Mouse (Mus musculus): Measurements from ENCODE around the gene Hivep3.
A peak's percentile ranks its signal among the peaks of the same experiment; 100 is the strongest.

Hivep3 gene

DNA sequence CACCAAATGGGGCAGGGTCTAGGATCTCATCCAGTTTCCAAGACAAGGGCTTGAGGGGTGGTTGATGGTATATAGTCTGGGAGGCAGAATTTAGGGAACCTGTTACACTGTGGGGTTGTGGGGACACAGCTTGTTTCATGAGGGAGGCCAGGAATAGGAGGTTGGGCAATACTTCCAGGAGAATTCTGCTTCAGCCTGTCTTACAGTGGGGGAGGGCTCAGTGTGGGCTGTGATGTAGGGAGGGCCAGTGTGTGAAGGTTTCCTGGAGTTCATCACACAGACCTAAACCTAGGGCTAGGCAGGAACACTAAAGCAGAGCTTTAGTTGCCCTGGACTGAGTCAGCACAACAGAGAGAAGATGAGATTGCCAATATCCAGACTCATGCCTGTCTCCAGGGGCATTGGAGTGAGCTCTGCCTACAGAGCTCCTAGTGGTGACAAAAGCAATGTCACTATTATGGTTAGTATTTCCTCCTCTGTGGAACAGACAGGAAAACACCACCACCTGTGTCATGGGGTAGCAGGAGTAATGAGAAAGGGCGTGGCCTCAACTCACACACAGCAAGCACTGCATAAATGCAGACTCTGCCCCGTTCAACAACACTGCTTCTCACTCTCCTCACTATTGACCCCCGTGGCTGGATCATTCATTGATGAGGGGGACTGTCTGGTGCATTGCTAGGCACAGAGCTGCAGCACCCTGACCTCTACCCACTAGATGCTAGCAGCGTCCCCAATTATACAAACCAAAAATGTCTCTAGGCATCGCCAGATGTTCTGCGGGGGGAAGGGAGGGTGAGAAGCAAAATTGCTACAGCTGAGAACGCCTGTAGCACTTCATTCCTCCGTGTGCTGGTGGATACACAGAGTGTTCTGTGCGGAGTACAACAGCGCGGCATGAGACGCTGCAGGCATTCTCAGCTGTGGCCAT, 213.9 kb downstream of the Hivep3 start:
- no peak for DNase-seq (ENCODE audit: low read depth, low spot score)

DNA sequence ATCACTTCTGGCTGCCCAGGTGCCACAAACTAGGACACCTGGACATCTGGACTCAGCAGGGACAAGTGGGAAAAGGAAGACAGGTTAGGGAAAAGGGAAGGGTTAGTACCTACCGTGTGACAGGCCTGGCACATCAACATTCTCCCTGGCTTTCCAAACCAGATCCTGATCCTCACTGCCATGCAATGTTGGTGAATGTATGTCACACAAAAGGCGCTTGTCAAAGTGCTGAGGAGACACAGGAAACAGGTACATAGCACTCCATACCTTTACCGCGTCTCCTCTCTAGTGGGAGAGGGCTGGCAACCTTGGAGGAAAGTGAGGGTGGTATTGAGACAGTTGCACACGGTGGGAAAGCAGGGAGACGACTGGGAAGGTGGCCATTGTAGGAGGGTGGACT, 214.8 kb downstream of the Hivep3 start:
- DNase-seq (ENCODE audit: low read depth, low spot score): no peak

DNA sequence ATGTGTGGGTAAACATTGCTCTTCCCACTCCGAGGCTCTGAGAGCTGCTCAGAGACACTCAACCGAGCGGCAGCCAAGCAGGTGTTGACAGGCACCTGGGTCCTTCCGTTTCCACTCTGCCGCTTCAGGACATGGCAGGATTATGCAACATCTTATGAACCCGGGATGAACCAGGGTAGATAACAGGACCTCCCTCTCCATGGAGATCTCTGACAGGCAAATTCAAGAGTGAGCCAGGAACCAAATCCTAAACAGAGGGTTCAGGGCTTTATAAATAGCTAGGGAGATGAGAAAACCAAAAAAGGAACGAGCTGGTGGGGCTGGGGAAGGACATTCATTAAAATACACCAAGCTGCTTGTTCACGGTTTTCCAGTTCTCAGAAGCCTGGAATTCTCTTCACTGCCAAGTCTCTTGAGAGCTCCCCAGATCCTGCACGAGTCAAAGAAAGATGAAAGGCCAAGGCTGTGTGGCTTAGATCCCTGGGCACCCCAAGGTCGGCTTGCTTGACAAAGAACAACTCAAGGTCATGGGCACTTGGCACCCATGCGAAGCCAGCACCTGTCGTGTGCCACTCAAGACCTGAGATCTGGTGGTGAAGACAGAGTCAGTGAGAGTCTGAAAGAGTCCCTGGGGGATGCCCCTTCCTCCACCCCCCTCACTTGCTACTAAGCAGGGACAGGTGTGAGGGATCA, 215.5 kb downstream of the Hivep3 start:
- DNase-seq (ENCODE audit: low read depth, low spot score): no peak

DNA sequence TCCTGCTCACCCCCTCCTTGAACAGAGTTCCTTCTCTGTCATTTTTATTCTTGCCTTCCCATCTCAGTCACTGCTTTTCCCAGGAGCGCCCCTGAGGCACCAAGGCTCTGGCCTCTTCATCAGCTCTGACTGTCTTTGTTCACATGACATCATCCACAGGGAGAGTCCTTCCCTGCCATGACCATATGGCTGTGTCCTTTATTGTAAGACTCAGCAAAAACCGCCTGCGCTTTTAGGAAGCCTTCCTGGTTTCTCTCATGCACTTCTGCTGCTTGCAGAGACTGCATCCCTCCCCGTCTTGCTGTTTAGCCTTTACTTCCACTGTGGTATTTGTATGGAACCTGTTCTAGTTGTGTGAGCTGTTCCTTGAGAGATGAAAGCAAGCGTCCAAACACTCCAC, 216.6 kb downstream of the Hivep3 start:
- no peak for DNase-seq (ENCODE audit: low read depth, low spot score)

DNA sequence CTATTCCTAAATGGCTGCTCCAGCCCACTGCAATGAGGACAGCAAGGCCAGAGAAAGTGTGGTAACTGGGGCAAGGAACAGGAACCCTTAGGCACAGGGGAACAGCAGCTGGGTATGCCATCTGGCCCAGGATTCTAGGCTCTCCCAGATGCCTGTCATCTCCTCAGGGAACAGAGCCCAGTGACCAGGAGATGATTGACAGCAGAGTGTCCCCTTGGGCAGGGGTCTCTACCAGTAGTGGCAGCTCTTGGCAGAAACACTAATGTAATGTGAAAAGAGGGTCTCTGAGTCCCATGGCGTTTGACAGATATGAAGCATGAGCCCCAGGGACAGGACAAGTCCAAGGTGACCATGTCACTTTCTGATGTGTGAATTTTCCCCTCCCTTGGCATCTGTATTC, 217.5 kb downstream of the Hivep3 start:
- no peak for DNase-seq (ENCODE audit: low read depth, low spot score)

DNA sequence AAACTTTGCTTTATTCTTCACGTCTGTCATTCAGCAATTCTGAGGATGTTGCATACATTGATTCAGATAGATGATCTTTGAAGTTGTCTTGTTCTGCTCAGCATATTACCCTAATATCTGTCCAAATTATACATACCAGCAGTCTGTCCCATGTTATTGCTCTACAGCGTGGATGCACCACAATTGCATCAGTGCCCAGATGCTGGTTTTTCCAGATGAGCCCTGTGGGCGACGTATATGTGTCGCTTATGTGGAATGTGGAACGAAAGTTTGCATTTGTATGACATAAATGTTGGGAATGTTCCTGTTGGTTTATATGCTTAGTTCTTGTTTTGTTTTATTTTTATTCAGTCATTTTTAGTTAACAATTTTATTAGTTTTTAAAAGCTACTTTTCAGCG, 221.4 kb downstream of the Hivep3 start:
- no peak for DNase-seq (ENCODE audit: low read depth, low spot score)

DNA sequence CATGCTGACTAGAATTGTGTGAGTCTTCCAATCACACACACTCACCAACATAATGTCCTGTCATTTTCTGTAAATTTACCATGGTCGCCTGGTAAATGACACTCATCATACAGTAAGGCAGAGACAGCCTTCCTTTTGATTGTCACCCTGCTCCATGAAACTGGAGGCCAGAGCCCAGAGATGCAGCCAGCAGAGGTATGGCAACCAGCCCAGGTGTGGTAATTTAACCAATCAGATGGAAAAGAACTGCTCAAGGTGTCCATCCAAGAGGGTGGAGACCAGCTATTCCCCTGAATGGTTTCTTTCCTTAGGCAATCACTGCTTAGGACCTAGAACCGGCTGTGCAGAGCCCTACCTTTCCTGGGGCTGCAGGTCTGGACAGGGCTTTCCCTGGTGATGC, 224.4 kb downstream of the Hivep3 start:
- DNase-seq (ENCODE audit: low read depth, low spot score): no peak

DNA sequence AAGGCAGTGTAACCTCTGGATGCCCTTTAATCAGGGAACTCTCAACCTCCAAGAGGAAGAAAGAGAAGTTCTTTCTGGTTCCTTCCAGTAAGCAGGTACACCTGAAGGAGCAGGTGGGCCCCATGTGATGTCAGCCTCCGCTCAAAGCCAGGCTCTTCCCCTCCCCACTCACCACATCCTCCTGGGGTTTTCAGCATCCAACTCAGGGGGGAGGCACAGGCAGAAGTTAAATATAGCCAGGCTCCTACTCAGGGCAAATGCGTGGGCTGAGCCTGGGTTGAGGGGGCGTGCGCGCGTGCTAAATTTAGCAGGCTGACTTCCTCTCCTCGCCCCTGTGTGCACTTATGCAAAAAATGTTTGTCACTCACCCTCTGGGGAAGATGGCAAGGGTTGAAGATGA, 225.7 kb downstream of the Hivep3 start:
- no peak for DNase-seq (ENCODE audit: low read depth, low spot score)

DNA sequence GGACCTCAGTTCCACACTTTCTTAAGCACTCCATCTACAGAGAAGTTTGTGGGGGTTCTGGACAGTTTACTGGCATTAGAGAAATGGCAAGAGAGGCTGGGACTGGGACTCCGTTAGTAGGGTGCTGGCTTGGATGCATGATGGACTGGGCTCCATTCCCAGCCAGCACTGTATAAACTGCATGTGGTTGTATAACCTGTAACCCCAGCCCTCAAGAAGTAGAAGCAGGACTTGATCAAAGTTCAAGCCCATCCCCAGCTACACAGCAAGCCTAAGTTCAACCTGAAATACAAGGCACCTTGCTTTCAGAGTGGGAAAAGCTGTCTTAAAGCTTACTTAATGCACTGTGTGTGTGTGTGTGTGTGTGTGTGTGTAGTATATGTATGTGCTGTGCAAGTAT, 226.3 kb downstream of the Hivep3 start:
- no peak for DNase-seq (ENCODE audit: low read depth, low spot score)

DNA sequence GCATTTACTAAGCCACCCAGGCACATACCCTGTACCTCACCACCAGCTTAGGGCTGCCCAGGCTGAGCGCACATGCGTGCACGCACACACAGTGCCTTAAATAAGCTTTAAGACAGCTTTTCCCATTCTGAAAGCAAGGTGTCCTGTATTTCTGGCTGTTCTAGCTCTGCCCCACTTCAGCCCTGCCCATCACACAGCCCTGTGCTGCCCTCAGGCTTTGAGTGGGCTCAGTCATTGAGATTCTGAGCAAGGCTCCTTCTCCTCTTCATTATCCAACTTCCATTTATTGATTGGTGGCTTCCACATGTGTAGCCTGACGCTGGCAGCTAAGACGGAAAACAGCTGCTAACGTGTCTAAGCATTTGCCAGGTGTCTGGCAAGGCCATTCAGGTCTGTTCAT, 226.9 kb downstream of the Hivep3 start:
- no peak for DNase-seq (ENCODE audit: low read depth, low spot score)

DNA sequence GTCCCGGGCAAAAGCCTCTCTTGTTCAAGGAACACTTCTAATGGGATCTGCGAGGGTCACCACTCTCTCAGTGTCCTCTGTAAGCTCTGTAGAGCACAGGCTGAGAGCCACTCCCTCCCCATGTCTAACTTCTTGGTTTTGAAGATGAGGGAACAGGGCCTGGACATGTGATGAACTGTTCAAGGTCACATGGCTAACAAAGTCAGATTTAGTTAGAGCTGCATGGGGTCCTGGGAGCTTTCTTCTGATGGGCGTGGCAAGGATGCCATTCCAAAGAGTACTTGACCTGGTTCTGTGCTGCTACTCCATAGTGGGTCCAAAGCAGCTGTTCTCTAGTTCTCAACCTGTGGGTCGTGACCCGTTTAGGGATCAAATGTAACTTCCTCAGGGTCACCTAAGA, 227.6 kb downstream of the Hivep3 start:
- no peak for DNase-seq (ENCODE audit: low read depth, low spot score)

DNA sequence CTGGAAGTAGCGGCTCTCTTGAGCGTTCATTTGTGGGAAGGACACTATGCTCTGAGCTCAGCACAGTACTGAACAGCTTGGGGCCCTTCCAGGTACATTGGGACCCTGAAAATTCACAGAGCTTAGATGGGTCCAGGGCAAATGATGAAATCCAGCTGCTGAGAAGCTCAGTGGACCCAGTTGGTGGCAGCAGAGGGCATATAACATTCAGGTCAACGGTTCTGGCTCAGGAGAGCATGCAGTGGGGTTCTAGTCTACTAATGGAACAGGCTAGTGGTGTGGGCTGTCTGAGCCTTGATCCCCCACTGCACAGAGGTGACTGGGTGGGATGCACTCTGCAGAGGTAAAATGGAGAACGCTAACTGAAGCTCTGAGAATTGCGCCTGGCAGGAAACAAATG, 228.5 kb downstream of the Hivep3 start:
- no peak for DNase-seq (ENCODE audit: low read depth, low spot score)

DNA sequence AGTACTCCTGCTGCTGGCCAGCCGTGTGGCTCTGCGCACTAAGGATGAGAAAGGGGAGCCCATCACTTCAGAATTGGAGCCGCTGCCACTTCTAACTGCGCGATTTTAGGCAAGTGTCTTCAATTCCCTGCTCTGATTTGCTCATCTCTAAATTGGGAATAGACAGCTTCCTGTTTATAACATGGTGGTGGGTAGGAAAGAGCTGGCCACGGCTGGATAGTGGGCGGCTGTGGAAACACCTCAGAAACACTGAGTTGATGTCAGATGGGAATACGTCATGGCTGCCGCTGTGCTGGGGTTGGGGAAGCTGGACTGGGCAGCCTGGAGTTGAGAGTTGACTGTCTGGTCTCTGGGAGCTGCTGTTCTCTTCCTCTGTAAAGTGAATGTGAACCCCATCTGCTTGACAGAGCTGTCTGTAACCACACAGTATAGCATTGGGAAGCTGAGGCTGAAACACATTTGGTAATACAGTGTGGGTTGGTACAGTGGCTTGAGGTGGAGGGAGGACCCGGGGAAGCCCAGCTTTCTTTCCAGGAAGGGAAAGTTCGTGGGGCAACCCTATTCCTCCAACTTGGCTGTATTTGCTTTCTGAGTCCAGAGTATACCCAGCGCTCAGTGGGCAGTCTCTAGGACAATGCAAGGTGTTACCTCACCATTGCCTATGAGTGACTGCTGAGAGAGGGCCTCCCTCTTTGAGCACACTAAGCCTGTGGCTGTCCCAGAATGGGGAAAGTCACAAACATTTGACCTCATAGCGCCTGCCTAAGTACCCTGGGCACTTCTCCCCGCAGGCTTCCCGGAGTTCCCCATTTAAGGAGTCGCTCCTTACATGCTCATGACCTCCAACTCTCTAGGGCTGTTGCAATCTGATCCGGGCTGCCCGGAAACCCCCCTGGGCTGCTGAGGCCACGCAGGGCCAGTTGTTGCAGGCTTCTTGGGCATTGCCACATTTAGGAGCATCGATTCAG, 232.8 kb downstream of the Hivep3 start:
- no peak for DNase-seq (ENCODE audit: low read depth, low spot score)

DNA sequence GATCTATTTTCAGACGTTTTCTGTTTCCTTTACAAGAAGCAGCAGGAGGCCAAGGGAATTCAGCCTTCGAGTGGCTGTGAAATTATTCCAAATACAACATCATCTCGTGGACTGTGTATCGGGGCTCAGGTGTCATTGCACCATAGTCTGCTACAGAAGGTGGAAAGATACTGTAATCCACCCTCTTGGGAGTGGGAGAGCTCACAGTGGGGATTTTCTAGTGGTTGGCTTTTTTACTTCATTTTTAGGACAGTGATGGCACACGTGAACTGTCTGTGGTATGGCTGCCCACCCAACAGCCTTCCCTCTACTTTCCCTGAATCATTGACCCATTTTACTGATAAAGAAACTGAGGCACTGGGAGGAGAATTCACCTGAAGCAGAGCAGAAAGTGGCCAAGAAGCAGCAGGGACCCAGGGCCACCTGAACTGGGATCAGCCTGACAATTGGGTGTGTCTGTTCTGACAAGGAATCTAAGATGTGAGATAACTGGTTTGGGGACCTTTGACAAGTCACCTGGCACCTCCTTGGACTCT, 233.6 kb downstream of the Hivep3 start:
- no peak for DNase-seq (ENCODE audit: low read depth, low spot score)

DNA sequence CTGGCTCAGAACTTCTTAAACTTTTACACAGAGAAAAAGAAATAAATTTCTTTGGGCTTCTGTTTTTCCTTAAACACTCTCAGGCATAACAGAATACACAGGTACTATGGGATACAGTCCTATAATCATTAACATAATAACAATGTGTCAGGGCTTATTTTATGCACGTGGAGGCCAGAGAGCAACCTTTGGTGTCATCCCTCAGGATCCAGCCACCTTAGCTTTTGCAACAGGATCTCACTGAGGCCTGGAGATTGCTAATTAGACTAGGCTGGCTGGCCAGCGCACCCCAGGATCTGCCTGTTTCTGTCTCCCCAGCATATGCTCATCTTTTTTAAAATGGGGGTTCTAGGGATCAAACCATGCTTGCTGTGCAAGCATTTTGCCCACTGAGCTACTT, 234.1 kb downstream of the Hivep3 start:
- DNase-seq (ENCODE audit: low read depth, low spot score): no peak

DNA sequence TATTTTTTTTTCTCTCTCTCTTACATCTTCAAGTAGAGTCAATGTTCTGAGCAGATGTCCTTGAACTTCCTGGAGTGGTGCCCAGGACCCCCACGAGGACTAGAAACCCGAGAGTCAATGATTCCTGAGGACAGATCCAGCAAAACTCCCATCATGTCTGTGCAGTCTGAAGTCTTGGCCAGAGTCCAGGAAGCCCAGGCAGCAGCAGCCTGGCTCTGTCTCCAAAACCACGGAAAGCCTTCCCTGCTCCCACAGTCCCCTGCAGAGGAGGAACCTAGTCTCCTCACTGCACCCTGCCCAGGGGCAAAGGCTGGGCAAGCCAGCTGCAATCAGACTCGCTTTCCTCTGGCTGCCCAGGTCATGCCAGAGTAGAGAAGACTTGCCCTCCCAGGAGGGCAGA, 234.5 kb downstream of the Hivep3 start:
- peak; percentile 60 for DNase-seq (ENCODE audit: low read depth, low spot score)

DNA sequence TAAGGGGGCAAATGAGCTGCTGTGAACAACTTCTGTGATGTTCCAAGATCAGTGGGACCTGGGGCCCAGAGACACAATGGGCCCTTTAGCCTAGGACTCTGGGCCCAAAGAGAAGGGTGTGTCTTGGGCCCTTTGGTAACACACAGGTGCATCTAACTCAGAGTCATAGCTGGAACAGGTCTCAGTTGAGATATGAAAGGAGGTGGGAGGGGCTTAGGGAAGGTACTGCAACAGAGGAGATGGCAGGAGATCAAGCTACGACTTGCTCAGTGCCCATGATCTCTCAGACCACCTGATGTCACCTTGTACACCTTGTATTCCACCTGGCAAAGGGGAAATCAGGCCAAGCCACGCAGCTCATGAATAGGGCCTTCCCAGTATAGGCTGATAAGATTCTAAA, 235.3 kb downstream of the Hivep3 start:
- DNase-seq (ENCODE audit: low read depth, low spot score): no peak

DNA sequence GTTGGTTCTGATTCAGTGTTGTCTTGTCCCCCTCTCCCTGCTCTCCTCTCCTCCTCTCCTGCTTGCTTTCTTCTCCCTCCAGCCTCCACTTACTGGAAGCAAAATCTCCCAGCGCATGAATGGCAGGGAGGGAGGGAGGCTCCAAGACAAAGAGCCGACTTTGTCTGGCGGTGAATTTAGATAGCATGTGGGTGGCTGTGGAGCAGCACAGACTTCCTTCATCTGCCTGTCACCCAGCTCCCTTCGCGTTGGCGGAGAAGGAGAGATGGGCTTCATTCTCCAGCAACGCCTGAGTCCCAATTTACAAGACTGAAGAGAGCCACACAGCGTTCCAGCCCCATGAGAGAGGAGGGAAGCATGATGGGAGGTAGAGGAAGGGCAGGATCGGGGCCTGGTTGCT, 236.6 kb downstream of the Hivep3 start:
- peak; percentile 64 for DNase-seq (ENCODE audit: low read depth, low spot score)

DNA sequence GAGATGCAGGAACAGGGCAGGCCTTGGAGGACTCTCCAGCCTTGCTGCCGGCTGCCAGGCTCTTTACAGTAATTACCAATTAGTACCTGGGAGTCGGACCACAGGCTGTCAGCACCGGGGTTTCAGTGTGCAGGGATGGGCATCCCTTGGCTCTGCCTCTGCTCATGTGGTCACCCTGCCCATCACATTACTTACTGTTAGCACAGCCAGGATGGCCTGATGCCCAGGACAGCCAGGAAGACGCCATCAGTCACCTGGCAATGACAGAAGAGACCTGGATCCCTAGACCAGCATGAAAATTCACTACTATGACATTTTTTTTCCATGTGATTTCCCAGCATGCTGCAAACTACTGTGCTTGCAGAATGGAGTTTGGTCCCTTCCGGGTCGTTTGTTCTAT, 238.8 kb downstream of the Hivep3 start:
- no peak for DNase-seq (ENCODE audit: low read depth, low spot score)

DNA sequence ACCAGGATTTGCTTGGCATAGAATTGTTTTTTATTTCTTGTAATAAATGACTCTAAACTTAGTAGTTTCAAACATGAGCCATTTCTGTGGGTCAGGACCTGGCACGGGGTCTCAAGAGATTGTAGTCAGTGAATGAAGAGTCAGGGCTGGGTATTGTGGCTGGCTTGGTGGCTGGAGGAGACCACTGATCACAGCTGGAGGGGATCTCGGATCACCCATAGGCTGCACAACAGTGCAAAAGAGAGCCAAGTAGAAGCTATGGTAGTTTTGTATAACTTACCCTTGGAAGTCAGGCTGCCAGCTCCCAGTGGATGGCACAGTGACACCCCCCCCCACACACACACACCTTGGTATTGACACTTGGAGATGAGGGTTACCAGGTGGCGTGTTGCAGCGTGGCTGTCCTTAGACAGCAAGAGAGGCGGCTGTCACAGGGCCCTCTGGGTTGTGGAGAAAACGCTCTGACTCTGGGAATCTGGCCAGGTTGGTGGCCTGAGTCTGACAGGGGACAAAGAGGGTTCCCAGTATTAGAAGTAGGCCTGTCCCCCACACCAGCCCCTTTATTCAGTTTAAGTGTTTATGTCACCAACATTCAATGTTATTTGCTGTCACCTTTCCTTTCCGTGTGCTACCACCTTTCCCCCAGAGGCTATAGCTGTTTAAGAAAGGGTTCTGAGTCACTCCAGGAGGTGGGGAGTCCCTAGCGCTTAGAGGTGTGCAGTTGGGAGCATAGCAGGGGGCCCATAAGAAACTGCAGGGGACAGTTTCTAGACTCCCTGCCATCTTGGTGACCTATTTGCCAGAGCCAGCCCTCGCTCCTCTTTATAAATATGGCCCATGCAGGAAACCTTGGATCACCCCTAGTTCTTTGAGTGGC, 240.4 kb downstream of the Hivep3 start:
- DNase-seq (ENCODE audit: low read depth, low spot score): no peak

DNA sequence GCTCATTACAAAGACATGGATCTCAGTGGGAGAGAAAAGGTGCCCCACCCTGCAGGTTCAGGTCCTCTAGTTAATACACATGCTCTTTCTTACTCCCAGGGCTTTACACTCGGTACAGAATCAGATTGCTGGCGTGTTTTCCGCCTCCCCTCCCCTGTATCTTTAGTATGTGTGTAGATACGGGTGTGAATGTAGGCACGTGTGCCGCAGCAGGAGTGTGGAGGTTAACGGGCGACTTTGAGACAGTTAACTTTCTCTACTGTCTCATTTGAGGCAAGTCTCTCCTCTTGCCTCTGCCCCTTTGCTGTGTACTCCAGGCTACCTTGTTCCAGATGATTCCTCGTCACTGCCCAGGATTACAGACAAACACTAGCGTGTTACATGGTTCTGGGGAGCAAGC, 241.7 kb downstream of the Hivep3 start:
- no peak for DNase-seq (ENCODE audit: low read depth, low spot score)
